In genomic region chr8:88627265-88627991, GRCm38 (mm10) we compare ENCODE assay signal across 8 mouse cellular contexts. TPM values are rescaled to one million over a fixed set of nuclear protein-coding genes. Genes with fewer than 3 reads are reported as not detected.
A peak's percentile ranks its signal among the peaks of the same experiment; 100 is the strongest.
DNase-seq lines count a peak whose midpoint lies in the region; ATAC-seq and TF ChIP-seq lines count a peak whose summit lies in the region.

No protein-coding gene starts in this region.

- peak overlapping the region; percentile 1 for H3ac ChIP-seq in myocyte (ENCODE audit: control insufficient read depth, insufficient read length)

- no peak for TF ChIP-seq CTCF in testis, adult 2 months (IDR thresholded peaks at IDR 0.05; ENCODE audit: control insufficient read depth, insufficient read depth, insufficient replicate concordance, low read depth, low read length)

- peak overlapping the region; percentile 80 for H3K4me2 ChIP-seq in embryonic facial prominence, embryonic 15.5 days (replicated peaks)
- H3K4me2 ChIP-seq in kidney, embryonic 14.5 days (replicated peaks; ENCODE audit: low read depth, low read length) = peak overlapping the region; percentile 95
- H3K4me2 ChIP-seq in limb, embryonic 14.5 days (replicated peaks; ENCODE audit: low read depth, low read length, severe bottlenecking) = peak overlapping the region; percentile 83
- peak overlapping the region; percentile 58 for H3K4me2 ChIP-seq in myocyte (ENCODE audit: low read depth)

- peak overlapping the region; percentile 58; the same call in 1 of the 2 replicates for H3K27ac ChIP-seq in embryonic facial prominence, embryonic 15.5 days (replicated peaks)
- peak overlapping the region; percentile 87 for H3K27ac ChIP-seq in heart, embryonic 10.5 days
- peak overlapping the region; percentile 34; the same call in 1 of the 2 replicates for H3K27ac ChIP-seq in kidney, embryonic 14.5 days (ENCODE audit: low read depth, low read length)
- H3K27ac ChIP-seq in limb, embryonic 14.5 days (replicated peaks; ENCODE audit: low read depth, low read length) = peak overlapping the region; percentile 52; the same call in 1 of the 2 replicates
- peak overlapping the region; percentile 65 for H3K27ac ChIP-seq in testis, adult 2 months (ENCODE audit: control insufficient read depth, insufficient read depth, low read depth, low read length)

- H3K9ac ChIP-seq in embryonic facial prominence, embryonic 15.5 days = peak overlapping the region; percentile 63
- peak overlapping the region; percentile 59 for H3K9ac ChIP-seq in kidney, embryonic 14.5 days (ENCODE audit: low read depth, low read length)
- peak overlapping the region; percentile 72 for H3K9ac ChIP-seq in limb, embryonic 14.5 days (ENCODE audit: low read depth, low read length, severe bottlenecking)

- H3K4me3 ChIP-seq in megakaryocyte, embryonic 14.5 days (replicated peaks) = peak overlapping the region; percentile 87
- H3K4me3 ChIP-seq in embryonic facial prominence, embryonic 15.5 days (replicated peaks) = peak overlapping the region; percentile 59
- H3K4me3 ChIP-seq in heart, embryonic 10.5 days = peak overlapping the region; percentile 70
- peak overlapping the region; percentile 46 for H3K4me3 ChIP-seq in kidney, embryonic 14.5 days (ENCODE audit: low read length)
- peak overlapping the region; percentile 55 for H3K4me3 ChIP-seq in limb, embryonic 14.5 days (replicated peaks; ENCODE audit: low read length)
- H3K4me3 ChIP-seq in myocyte = no peak overlapping the region
- H3K4me3 ChIP-seq in testis, adult 2 months (ENCODE audit: control insufficient read depth, low read depth, low read length) = peak overlapping the region; percentile 86

- H3K9me3 ChIP-seq in megakaryocyte, embryonic 14.5 days = peaks cover 10% of the 10 kb centered on the region
- H3K9me3 ChIP-seq in embryonic facial prominence, embryonic 15.5 days (replicated peaks) = no peaks in the 10 kb centered on the region
- H3K9me3 ChIP-seq in heart, embryonic 10.5 days = no peaks in the 10 kb centered on the region
- no peaks in the 10 kb centered on the region for H3K9me3 ChIP-seq in kidney, embryonic 14.5 days (ENCODE audit: control insufficient read depth, low read length)
- H3K9me3 ChIP-seq in limb, embryonic 14.5 days (ENCODE audit: control insufficient read depth, low read length) = no peaks in the 10 kb centered on the region

- H3K27me3 ChIP-seq in megakaryocyte, embryonic 14.5 days (replicated peaks) = peaks cover 74% of the 10 kb centered on the region
- H3K27me3 ChIP-seq in embryonic facial prominence, embryonic 15.5 days = peaks cover 15% of the 10 kb centered on the region
- H3K27me3 ChIP-seq in heart, embryonic 10.5 days (ENCODE audit: insufficient read depth, poor library complexity, severe bottlenecking) = peaks cover 81% of the 10 kb centered on the region
- 0 out of 2 replicates have a peak, but pooled peaks cover 3% of the 10 kb centered on the region for H3K27me3 ChIP-seq in kidney, embryonic 14.5 days (ENCODE audit: control insufficient read depth, insufficient read depth, low read length)
- H3K27me3 ChIP-seq in limb, embryonic 14.5 days (ENCODE audit: control insufficient read depth, insufficient read depth, low read length) = 0 out of 2 replicates have a peak, but pooled peaks cover 6% of the 10 kb centered on the region
- H3K27me3 ChIP-seq in myocyte (ENCODE audit: control insufficient read depth, insufficient read depth, insufficient read length) = peaks cover 49% of the 10 kb centered on the region
- H3K27me3 ChIP-seq in testis, adult 2 months (ENCODE audit: control insufficient read depth, insufficient read depth, low read length) = no peaks in the 10 kb centered on the region

- H3K36me3 ChIP-seq in megakaryocyte, embryonic 14.5 days (replicated peaks; ENCODE audit: low read length) = peaks cover 40% of the 10 kb centered on the region
- no peaks in the 10 kb centered on the region for H3K36me3 ChIP-seq in embryonic facial prominence, embryonic 15.5 days
- H3K36me3 ChIP-seq in heart, embryonic 10.5 days = no peaks in the 10 kb centered on the region
- no peaks in the 10 kb centered on the region for H3K36me3 ChIP-seq in kidney, embryonic 14.5 days (ENCODE audit: control insufficient read depth, insufficient read depth, low read length)
- H3K36me3 ChIP-seq in limb, embryonic 14.5 days (ENCODE audit: control insufficient read depth, insufficient read depth, low read length) = no peaks in the 10 kb centered on the region
- H3K36me3 ChIP-seq in myocyte (ENCODE audit: control insufficient read depth, insufficient read depth) = no peaks in the 10 kb centered on the region
- no peaks in the 10 kb centered on the region for H3K36me3 ChIP-seq in testis, adult 2 months (ENCODE audit: control insufficient read depth, insufficient read depth, low read length)

- H3K79me2 ChIP-seq in myocyte (ENCODE audit: control insufficient read depth, insufficient read depth) = no peaks in the 10 kb centered on the region

- TF ChIP-seq POLR2A in limb, embryonic 14.5 days (IDR thresholded peaks at IDR 0.05; ENCODE audit: borderline replicate concordance, extremely low read depth, insufficient read depth, insufficient read length) = 0 out of 2 replicates have a peak, but pooled peaks have one; percentile 43
- TF ChIP-seq POLR2A in myocyte (IDR thresholded peaks at IDR 0.05; ENCODE audit: insufficient read length, low read depth) = no peak
- TF ChIP-seq POLR2A in testis, adult 2 months (IDR thresholded peaks at IDR 0.05; ENCODE audit: control insufficient read depth, low read depth, low read length) = no peak; the same call in 1 of the 2 replicates

- under 1% methylated on average over 97 of the region's 105 CpGs for WGBS in embryonic facial prominence, embryonic 15.5 days
- under 1% methylated on average over 105 of the region's 105 CpGs for WGBS in heart, embryonic 10.5 days
- WGBS in kidney, embryonic 14.5 days = 3% methylated on average over 105 of the region's 105 CpGs
- 1% methylated on average over 73 of the region's 105 CpGs for WGBS in limb, embryonic 14.5 days

- DNase-seq in heart, embryonic 10.5 days (ENCODE audit: low spot score) = peak; percentile 81
- peak; percentile 89 for DNase-seq in limb, embryonic 14.5 days (ENCODE audit: low spot score)

- no peak for ATAC-seq in megakaryocyte, adult 5-6 weeks (ENCODE audit: poor library complexity, severe bottlenecking)
- ATAC-seq in embryonic facial prominence, embryonic 15.5 days (ENCODE audit: insufficient number of reproducible peaks, low FRiP score, low TSS enrichment, low read depth) = peak; percentile 83
- ATAC-seq in kidney, embryonic 14.5 days (ENCODE audit: low FRiP score, low TSS enrichment) = peak; percentile 76
- peak; percentile 87 for ATAC-seq in limb, embryonic 14.5 days (ENCODE audit: low FRiP score, low read depth)

- H3K4me1 ChIP-seq in megakaryocyte, embryonic 14.5 days = peaks cover 37% of the 10 kb centered on the region
- H3K4me1 ChIP-seq in embryonic facial prominence, embryonic 15.5 days = peaks cover 18% of the 10 kb centered on the region
- peaks cover 9% of the 10 kb centered on the region for H3K4me1 ChIP-seq in heart, embryonic 10.5 days
- H3K4me1 ChIP-seq in kidney, embryonic 14.5 days (ENCODE audit: control insufficient read depth, insufficient read depth, low read length) = no peaks in the 10 kb centered on the region; the same call in 1 of the 2 replicates
- peaks cover 9% of the 10 kb centered on the region for H3K4me1 ChIP-seq in limb, embryonic 14.5 days (ENCODE audit: control insufficient read depth, insufficient read depth, low read length)
- peaks cover 13% of the 10 kb centered on the region for H3K4me1 ChIP-seq in testis, adult 2 months (ENCODE audit: control insufficient read depth, insufficient read depth, low read length)

TF ChIP-seq in myocyte, 11 proteins besides CTCF, POLR2A, EP300 and RAD21:
- no peak for TF ChIP-seq TCF12 (IDR thresholded peaks at IDR 0.05; ENCODE audit: insufficient read depth, poor library complexity, severe bottlenecking)
- TF ChIP-seq MYOG (IDR thresholded peaks at IDR 0.05; ENCODE audit: control insufficient read depth in 1 of 3, insufficient read depth in 1 of 3, insufficient read length in 2 of 3, low read depth in 2 of 3) = peak in 1 of 3 experiments; percentile 15

RNA-seq across cellular contexts. Expression of gene Snx20, which starts 8.5 kb away (rescaled TPM):
- 6.2 and 22.2 TPM in 2 replicates for polyA plus RNA-seq in megakaryocyte, embryonic 14.5 days (2012; ENCODE audit: insufficient read depth, low replicate concordance)
- 60.5 and 64.6 TPM in 2 replicates for total RNA-seq in megakaryocyte, adult 5-6 weeks (2015)
- total RNA-seq in megakaryocyte, adult 5-6 weeks (2017) = 71.3 and 73.0 TPM in 2 replicates
- polyA plus RNA-seq in embryonic facial prominence, embryonic 15.5 days (2015; fragmentation: Nextera tagmentation; extraction: Ambion mirVana) = 3.2 and 3.4 TPM in 2 replicates
- 0.59 and 1.3 TPM in 2 replicates for polyA plus RNA-seq in heart, embryonic 10.5 days (2016; fragmentation: Nextera tagmentation; extraction: Ambion mirVana)
- 2.2 and 2.3 TPM in 2 replicates for polyA plus RNA-seq in kidney, embryonic 14.5 days (2014; fragmentation: Nextera tagmentation; extraction: Ambion mirVana)
- polyA plus RNA-seq in limb, embryonic 14.5 days (2012; rRNA removed) = 1.5 and 1.9 TPM in 2 replicates
- 2.4 TPM in 2 replicates for polyA plus RNA-seq in limb, embryonic 14.5 days (2014; fragmentation: Nextera tagmentation; extraction: Ambion mirVana)
- polyA plus RNA-seq in myocyte (2012; fragmentation: generic; extraction: Trizol) = 0.07 TPM
- 0.07 and 0.52 TPM in 2 replicates for polyA plus RNA-seq in testis, adult 2 months (2012; rRNA removed)

RNA-seq across cellular contexts. Expression of gene Nod2, which starts 19.7 kb away (rescaled TPM):
- not detected in 2 replicates for polyA plus RNA-seq in megakaryocyte, embryonic 14.5 days (2012; ENCODE audit: insufficient read depth, low replicate concordance)
- total RNA-seq in megakaryocyte, adult 5-6 weeks (2015) = 3.8 and 4.0 TPM in 2 replicates
- total RNA-seq in megakaryocyte, adult 5-6 weeks (2017) = 2.5 and 4.0 TPM in 2 replicates
- polyA plus RNA-seq in embryonic facial prominence, embryonic 15.5 days (2015; fragmentation: Nextera tagmentation; extraction: Ambion mirVana) = 0.55 and 0.64 TPM in 2 replicates
- 0.08 and 0.11 TPM in 2 replicates for polyA plus RNA-seq in heart, embryonic 10.5 days (2016; fragmentation: Nextera tagmentation; extraction: Ambion mirVana)
- polyA plus RNA-seq in kidney, embryonic 14.5 days (2014; fragmentation: Nextera tagmentation; extraction: Ambion mirVana) = 0.11 and 0.15 TPM in 2 replicates
- 0.59 and 0.85 TPM in 2 replicates for polyA plus RNA-seq in limb, embryonic 14.5 days (2012; rRNA removed)
- polyA plus RNA-seq in limb, embryonic 14.5 days (2014; fragmentation: Nextera tagmentation; extraction: Ambion mirVana) = 0.18 and 0.32 TPM in 2 replicates
- polyA plus RNA-seq in myocyte (2012; fragmentation: generic; extraction: Trizol) = 1.6 TPM
- polyA plus RNA-seq in testis, adult 2 months (2012; rRNA removed) = 0.26 and 0.27 TPM in 2 replicates

Comparison
In these comparisons a context has a peak if more than half of its experiments do, and no peak if none do; other contexts are left out.
1. H3K27ac ChIP-seq: peak in every context shown above with its lines; median percentile 87 in heart, embryonic 10.5 days; 65 in testis, adult 2 months; 58 in embryonic facial prominence, embryonic 15.5 days; 52 in limb, embryonic 14.5 days; 34 in kidney, embryonic 14.5 days.